Mouse (Mus musculus) right cerebral cortex, postnatal 36 days (tissue): ENCODE data around the gene Ss18l2.

Experiments used
- DNase-seq, 2 experiments: peaks; one replicate each; pipeline ENCODE4 v3.0.0; 2022; ENCODE audit warnings: low spot score in 2 of 2, mixed read lengths in 1 of 2

Gene Ss18l2

DNA sequence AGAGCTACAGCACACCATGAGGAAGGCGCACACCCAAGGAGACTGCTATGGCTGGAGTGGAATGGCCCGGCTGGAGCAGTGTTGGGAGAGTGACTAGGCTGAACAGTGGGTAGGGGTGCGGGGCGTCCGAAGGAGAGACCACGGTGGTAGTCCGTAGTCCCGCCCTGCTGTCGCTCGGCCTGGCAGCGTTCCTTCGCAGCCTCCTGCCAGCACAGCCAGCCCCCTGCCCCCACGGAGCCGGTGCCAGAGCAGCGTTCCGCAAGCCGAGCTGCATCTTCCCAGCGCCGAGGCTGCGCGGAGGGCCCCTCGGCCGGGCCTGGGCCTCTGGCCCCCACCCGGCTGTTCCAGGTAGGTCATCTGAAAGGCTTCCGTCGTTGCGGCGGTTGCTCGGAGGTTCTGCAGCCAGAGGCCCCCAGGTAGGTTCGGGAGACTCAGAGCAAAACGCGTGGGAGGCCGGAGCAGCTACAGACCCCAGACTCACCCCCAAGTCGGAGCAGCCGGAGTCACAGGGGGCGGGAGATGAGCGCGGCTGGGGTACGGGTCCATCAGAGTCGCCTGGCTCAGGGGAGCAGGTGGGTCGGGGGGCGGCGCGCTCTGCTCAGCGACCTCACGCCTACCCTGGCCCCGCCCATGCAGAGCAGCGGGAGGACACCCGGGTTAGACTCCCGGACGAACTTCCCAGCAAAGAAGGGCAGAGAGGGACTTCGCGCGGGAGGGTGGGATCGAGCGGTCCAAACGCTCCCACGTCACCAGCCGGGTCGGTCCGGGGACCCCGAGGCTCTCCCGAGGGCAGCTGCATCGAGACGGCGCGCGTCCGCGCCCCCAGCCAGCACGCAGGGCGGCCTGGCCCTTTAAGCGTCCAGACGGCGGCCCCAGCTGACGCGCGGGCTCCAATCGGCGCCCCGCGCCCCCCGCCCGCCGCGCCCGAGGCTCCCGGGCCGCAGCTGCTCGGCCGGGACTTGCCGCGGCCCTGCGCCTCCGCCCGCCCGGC lies 49.3 kb downstream of the Ss18l2 start, which contains the start of gene Zfp651:
Gene Zfp651 (plus strand): TSS at position 240 of the 991 bp plus-strand sequence.
- DNase-seq = no peak

DNA sequence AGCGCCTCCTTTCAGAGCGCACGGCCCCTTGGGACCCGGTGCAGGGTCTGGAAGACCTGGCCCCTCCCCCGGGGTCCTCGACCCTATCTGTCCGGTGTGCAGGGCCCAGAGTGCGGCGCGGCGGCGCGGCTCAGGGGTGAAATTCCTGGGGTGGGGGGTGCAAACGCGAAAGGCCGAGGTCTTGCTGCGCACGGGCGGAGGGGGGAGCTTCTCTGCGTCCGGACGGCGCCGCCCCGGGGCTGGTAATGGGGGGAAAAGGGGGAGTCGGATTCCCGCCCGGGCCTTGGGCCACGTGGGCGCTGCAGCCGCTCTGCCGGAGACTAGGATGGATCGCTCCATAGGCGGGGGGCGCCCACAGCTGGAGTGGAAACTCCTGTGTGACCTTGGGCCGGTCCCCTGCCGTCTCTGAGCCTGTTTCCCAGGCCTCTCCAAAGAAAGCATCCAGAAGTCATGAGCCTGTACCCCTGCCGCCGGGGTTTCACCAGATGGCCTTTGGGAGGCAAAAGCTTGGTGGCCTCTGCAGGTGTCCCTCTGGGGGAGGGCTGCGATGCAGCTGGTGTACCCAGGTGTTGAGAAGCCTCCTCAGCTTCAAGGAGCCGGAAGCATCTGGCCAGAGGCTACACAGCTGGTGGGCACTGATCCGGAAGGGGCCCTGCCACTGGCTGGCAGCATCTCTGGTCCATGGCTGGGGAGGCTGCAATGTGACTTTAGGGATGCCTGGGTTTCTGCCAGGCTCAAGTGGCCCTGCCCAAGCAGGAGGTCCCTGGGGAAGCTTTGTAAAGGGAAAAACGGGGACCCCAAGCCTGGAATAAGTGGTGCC lies 50.4 kb downstream of the Ss18l2 start:
- peak in 1 of 2 experiments; percentile 36 for DNase-seq

DNA sequence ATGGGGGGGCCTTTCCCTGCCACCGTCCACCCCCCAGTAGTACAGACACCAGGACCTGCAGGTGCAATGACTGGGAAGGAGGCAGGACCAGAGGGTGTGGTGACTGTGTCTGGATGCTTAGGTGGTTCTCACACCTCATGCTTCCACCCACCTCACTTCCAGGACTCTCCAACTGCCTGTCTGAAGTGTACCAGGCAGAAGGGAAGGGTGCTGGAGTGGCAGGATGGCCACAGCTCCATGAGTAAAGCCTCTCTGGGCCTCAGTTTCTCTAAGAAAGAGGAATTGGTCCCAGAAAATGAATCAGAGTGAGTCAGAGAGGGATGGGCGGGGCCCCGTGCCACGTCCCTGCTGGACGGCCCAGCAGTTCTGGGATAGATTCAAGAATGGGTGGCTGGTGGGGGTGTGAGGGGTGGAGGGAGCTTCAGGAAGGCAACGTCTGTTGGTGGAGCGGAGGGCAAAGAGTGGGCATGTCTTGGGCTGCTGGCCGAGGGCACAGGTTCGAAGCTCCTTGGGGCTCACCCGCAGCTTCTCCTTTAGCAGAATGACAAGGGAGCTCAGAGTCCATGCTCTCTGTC lies 51.0 kb downstream of the Ss18l2 start:
- DNase-seq = no peak

DNA sequence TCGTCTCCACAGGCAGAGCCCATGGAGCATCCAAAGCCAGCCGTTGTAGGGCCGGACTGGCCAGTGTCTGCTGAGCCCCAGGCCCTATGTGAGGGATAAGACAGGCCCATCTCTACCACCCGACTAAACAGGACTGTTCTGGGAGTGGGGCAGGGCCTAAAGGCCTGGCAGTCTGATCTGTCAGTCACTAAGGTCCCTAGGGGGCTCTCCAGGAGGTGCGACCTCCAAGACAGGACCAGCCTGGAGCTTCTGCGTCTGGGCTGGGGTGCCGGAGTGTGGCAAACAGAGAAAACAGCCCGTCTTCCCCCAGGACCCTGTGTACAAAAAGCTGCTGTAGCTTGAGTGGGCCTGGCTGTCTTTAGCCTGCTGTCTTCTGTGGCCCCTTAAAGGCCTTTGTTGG lies 51.7 kb downstream of the Ss18l2 start:
- no peak for DNase-seq

DNA sequence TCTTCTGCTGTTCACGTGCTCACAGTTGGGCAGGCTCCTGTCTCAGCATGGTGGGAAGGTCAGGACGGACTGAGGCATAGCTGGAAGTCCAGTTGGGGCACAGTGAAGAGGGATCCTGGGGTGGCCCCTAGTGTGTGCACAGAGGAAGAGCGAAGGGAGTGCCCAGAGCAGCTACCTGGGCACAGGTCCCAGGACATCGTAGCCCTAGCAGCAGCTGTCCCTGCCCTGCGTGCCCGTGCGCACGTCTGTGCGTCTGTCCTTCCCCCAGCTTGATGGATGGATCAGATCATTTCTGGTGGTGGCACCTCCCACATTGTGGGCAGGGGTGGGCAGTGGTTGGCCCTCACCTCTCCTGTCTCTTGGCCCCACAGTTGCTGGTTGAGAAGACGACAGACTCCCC lies 52.1 kb downstream of the Ss18l2 start:
- no peak for DNase-seq

DNA sequence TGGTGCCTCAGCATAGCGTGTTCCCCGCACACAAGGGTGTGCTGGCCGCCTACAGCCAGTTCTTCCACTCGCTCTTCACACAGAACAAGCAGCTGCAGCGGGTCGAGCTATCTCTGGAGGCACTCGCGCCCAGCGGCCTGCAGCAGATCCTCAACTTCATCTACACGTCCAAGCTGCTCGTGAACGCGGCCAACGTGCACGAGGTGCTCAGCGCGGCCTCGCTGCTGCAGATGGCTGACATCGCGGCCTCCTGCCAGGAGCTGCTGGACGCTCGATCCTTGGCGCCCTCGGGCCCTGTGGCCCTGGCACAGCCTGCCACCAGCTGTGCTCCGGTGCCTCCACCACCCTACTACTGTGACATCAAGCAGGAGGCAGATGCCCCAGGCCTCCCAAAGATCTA lies 52.6 kb downstream of the Ss18l2 start:
- no peak for DNase-seq
